Comparison of ENCODE assay signal across 2 mouse cellular contexts in genomic region chr7:18962171-18962792, GRCm38 (mm10).
A peak's percentile ranks its signal among the peaks of the same experiment; 100 is the strongest.
TF ChIP-seq lines count a peak whose summit lies in the region.

No protein-coding gene starts in this region.

TF ChIP-seq in CH12.LX, 34 proteins besides CTCF, POLR2A, EP300 and RAD21:
- no peak for TF ChIP-seq KAT2A (IDR thresholded peaks at IDR 0.05; ENCODE audit: insufficient replicate concordance, low read length)
- TF ChIP-seq POLR2AphosphoS2 (IDR thresholded peaks at IDR 0.05; ENCODE audit: low read depth, low read length): no peak
- no peak for TF ChIP-seq HCFC1 (IDR thresholded peaks at IDR 0.05; ENCODE audit: low read depth, low read length)
- TF ChIP-seq E2F4 (IDR thresholded peaks at IDR 0.05; ENCODE audit: insufficient replicate concordance, low read depth, low read length): no peak
- no peak for TF ChIP-seq USF2 (conservative IDR thresholded peaks at IDR 0.05; ENCODE audit: low read depth, low read length)
- TF ChIP-seq ZKSCAN1 (IDR thresholded peaks at IDR 0.05; ENCODE audit: borderline replicate concordance, low read depth, low read length): no peak
- TF ChIP-seq JUND (conservative IDR thresholded peaks at IDR 0.05; ENCODE audit: low read depth, low read length): no peak
- TF ChIP-seq ZNF384 (IDR thresholded peaks at IDR 0.05; ENCODE audit: low read depth, low read length): peak; percentile 81
- no peak for TF ChIP-seq ELF1 (IDR thresholded peaks at IDR 0.05; ENCODE audit: low read depth, low read length)
- peak; percentile 97 for TF ChIP-seq MXI1 (IDR thresholded peaks at IDR 0.05; ENCODE audit: low read depth, low read length)
- no peak for TF ChIP-seq TCF12 (IDR thresholded peaks at IDR 0.05; ENCODE audit: low read depth, low read length)
- no peak for TF ChIP-seq UBTF (IDR thresholded peaks at IDR 0.05; ENCODE audit: low read depth, low read length)
- no peak for TF ChIP-seq ETS1 (conservative IDR thresholded peaks at IDR 0.05; ENCODE audit: low read depth, low read length)

TF ChIP-seq in MEL, 35 proteins besides CTCF, POLR2A, EP300 and RAD21:
- TF ChIP-seq SMC3 (IDR thresholded peaks at IDR 0.05; ENCODE audit: low read depth, low read length) (no peak), UBTF (IDR thresholded peaks at IDR 0.05; ENCODE audit: borderline replicate concordance, insufficient read depth, low read depth, low read length) (no peak), ZNF384 (IDR thresholded peaks at IDR 0.05; ENCODE audit: low read depth, low read length) (peak; percentile 65), MXI1 (IDR thresholded peaks at IDR 0.05; ENCODE audit: low read depth, low read length) (peak; percentile 51; the same call in 1 of the 2 replicates), MYB (IDR thresholded peaks at IDR 0.05; ENCODE audit: low read depth, low read length) (no peak), MAFK (IDR thresholded peaks at IDR 0.05; ENCODE audit: borderline replicate concordance, low read depth, low read length) (no peak), MEF2A (IDR thresholded peaks at IDR 0.05; ENCODE audit: extremely low read depth, insufficient replicate concordance, low read depth, low read length, poor library complexity, severe bottlenecking) (no peak), MAX (IDR thresholded peaks at IDR 0.05; ENCODE audit: low read length) (no peak)
